Mouse (Mus musculus) G1E (cell line): ENCODE data around the gene Prrc2b. TPM values are rescaled to one million over a fixed set of nuclear protein-coding genes. Genes with fewer than 3 reads are reported as not detected.

Experiments used
- ATAC-seq: 2 replicates; pipeline ENCODE4 v1.8.0; 2016; ENCODE audit warnings: mild to moderate bottlenecking; ENCODE audit not compliant: insufficient number of reproducible peaks, poor library complexity, low FRiP score, severe bottlenecking; ENCODE audit errors: extremely low read depth
- DNase-seq: peaks from one replicate; pipeline ENCODE4 v3.0.0; 2012; ENCODE audit warnings: low spot score
- H3K27me3 ChIP-seq: 2 replicates; pipeline ENCODE4 v1.6.1; 2012; ENCODE audit warnings: mild to moderate bottlenecking, low read length, inconsistent platforms; ENCODE audit not compliant: insufficient read depth
- H3K36me3 ChIP-seq: replicated peaks from 2 replicates; pipeline ENCODE3; 2012; ENCODE audit warnings: mild to moderate bottlenecking, inconsistent platforms
- H3K4me1 ChIP-seq: 2 replicates; pipeline ENCODE4 v1.6.1; 2012; ENCODE audit warnings: low read depth, low read length, inconsistent platforms, mixed read lengths; ENCODE audit not compliant: insufficient read depth
- H3K4me3 ChIP-seq: 2 replicates; pipeline ENCODE4 v1.5.1; 2012; ENCODE audit warnings: low read depth, mild to moderate bottlenecking, inconsistent platforms, low read length, moderate library complexity, mixed read lengths
- H3K9me3 ChIP-seq: replicated peaks from 2 replicates; pipeline ENCODE4 v1.6.1; 2012; ENCODE audit warnings: inconsistent platforms
- CTCF ChIP-seq: IDR thresholded peaks from 2 replicates; pipeline ENCODE4 v1.5.1; 2012; ENCODE audit warnings: low read depth, low read length, inconsistent platforms, mixed read lengths
- GATA1 ChIP-seq: IDR thresholded peaks from 2 replicates; pipeline ENCODE4 v1.6.1; 2012; ENCODE audit warnings: borderline replicate concordance, low read length, inconsistent platforms, mixed read lengths
- GATA2 ChIP-seq: IDR thresholded peaks from 2 replicates; pipeline ENCODE4 v1.6.1; 2012; ENCODE audit warnings: low read depth, low read length, inconsistent platforms, borderline replicate concordance
- POLR2AphosphoS5 ChIP-seq: IDR thresholded peaks from 2 replicates; pipeline ENCODE4 v1.6.1; 2012; ENCODE audit warnings: low read depth, low read length, inconsistent platforms; ENCODE audit not compliant: insufficient replicate concordance
- TAL1 ChIP-seq: conservative IDR thresholded peaks from 2 replicates; pipeline ENCODE4 v1.6.1; 2012; ENCODE audit warnings: low read depth, low read length, inconsistent platforms, mixed read lengths
- polyA plus RNA-seq: library from polyadenylated mRNA; stranded (reverse); fragments of >175 nt; gene quantifications from 2 replicates; pipeline ENCODE4 v1.2.3, GENCODE M21; 2012
- total RNA-seq, 2 experiments: library from RNA; stranded (forward) in 1 of 2; stranded (reverse) in 1 of 2; fragments of 200-1000 nt in 1 of 2; fragments of >200 nt in 1 of 2; fragmentation: Nextera tagmentation in 1 of 2; gene quantifications; 2 replicates each; pipeline ENCODE4 v1.2.3; 2014 to 2017

The Prrc2b gene
- total and polyA plus RNA-seq, 3 experiments: 17.1 to 147 (median 103) TPM

DNA sequence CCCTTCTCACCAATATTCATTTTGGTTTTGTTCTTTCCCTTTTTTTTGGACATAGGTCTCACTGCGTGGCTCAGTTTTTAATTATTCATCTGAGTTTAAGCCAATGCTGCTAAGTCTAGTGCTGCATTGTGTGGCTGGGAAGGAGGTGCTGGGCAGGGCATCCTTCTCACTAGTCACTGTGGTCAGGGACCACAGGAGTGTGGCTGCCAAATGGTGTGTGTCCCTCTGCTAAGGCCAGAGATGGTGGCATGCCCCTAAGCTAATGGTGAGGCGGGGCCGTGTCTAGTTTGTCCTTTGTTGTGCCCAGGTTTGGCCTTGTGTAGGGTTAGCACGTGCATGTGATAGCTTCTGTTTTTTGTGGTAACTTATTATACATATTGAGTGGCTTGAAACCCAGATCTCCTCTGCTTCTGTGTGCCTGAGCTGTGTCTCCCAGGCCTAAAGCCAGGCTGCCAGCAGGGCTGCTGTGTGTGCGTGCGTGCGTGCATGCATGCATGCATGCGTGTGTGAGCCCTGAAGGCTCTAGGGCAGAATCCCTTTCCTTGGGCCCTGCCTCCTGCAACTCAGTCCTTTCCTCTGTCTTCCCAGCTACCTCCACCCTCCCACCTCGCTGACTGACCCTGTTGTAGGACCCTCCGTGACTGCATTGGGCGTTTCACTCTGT lies 26.6 kb downstream of the Prrc2b start:
- H3K4me1 ChIP-seq: peaks cover 56% of the 10 kb centered on the region
- TF ChIP-seq GATA1: no peak
- TF ChIP-seq POLR2AphosphoS5: no peak
- TF ChIP-seq CTCF: no peak
- TF ChIP-seq GATA2: no peak
- TF ChIP-seq TAL1: no peak
- no peaks in the 10 kb centered on the region for H3K9me3 ChIP-seq
- DNase-seq (no peak), ATAC-seq (no peak)
- H3K27me3 ChIP-seq: no peaks in the 10 kb centered on the region
- H3K4me3 ChIP-seq: no peak overlapping the region
- H3K36me3 ChIP-seq: peaks cover 89% of the 10 kb centered on the region

DNA sequence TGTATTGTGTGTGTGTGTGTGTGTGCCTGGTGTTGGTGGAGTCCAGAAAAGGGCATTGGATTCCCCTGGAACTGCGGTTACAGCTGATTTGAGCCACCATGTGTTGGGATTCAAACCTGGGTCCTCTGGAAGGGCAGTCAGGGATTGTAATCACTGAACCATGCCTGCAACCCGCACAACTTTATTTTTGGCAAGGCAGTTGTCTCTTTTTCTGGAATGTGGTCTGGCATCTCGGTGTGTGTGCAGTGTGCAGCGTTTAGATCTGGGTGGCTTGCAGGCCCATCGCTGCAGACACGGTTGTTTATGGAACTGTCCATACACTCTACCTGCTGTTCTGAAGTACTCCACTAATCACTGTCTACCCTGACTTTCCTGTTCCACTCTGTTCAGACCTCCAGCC lies 28.5 kb downstream of the Prrc2b start:
- peaks cover 94% of the 10 kb centered on the region for H3K36me3 ChIP-seq

DNA sequence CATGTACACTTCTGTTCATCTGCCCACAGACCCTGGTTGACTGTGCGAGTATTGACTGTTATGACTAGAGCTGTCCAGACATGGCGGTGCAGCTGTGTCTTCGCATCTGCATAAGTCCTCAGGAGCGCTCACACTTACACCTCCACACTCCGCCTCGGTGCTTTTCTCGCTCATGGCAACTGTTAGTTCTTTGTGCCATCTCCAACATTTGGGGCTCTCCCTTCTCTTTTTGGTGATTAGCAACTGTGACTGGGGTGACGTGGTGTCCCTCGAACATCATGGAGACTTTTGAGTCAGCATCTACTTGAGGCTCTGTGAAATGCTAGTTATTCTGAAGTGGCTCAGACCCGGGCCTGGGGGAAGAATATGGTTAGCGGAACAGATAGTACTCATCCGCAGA lies 29.2 kb downstream of the Prrc2b start:
- Histone ChIP-seq H3K9me3 (no peaks in the 10 kb centered on the region), H3K4me1 (peaks cover 41% of the 10 kb centered on the region), H3K36me3 (peaks cover 94% of the 10 kb centered on the region), H3K27me3 (no peaks in the 10 kb centered on the region), H3K4me3 (no peak overlapping the region)
- no peak for TF ChIP-seq GATA1
- ATAC-seq (no peak), DNase-seq (no peak)

More for the DNA sequence above, 28.5 kb downstream of the Prrc2b start:
- TF ChIP-seq GATA1: no peak
- no peak for TF ChIP-seq CTCF
- TF ChIP-seq TAL1: no peak
- no peak for TF ChIP-seq POLR2AphosphoS5
- no peak for TF ChIP-seq GATA2
- Histone ChIP-seq H3K27me3 (no peaks in the 10 kb centered on the region), H3K4me1 (peaks cover 46% of the 10 kb centered on the region), H3K4me3 (no peak overlapping the region), H3K9me3 (no peaks in the 10 kb centered on the region)
- DNase-seq (no peak), ATAC-seq (no peak)

DNA sequence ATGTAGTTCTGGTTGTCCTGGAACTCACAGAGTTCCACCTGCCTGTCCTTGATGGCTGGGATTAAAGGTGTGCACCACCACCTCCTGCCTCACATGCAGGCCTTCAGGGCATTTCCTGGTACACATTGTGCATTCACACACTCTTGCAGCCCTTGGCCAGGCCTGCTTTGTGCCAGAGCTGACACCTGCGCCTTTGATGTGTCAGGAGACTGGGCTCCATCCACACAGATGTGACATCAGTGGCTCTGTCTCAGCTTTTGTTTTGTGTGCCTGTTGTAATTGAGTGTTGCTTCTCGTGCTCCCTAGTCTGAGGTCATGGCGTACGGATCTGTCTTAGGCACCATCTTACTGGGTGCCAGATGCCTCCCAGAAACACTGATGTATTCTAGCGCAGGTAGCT lies 30.5 kb downstream of the Prrc2b start:
- Histone ChIP-seq H3K36me3 (peaks cover 94% of the 10 kb centered on the region), H3K27me3 (no peaks in the 10 kb centered on the region), H3K4me3 (no peak overlapping the region), H3K9me3 (no peaks in the 10 kb centered on the region), H3K4me1 (peaks cover 33% of the 10 kb centered on the region)
- TF ChIP-seq GATA2: no peak
- TF ChIP-seq TAL1: no peak
- no peak for ATAC-seq
- no peak for DNase-seq

DNA sequence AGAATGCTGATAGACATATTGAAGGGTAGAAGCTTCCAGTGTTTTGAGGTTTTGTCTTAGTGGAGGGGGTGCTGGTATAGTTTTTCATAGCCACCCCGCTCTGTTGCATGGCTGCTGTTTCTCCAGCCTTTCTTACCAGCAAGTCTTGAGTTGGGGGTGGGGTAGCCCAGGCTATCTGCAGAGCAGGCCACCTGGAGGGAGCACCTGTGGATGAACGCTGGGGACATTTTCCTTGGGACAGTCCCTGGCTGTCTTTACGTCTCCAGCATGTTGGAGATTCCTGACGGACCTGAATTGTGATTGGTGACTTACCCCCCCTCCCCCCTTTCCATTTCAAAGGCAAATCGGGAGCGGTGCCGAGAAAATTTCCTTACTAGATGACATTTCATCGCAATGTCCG lies 31.2 kb downstream of the Prrc2b start:
- H3K4me1 ChIP-seq: peaks cover 29% of the 10 kb centered on the region
- no peaks in the 10 kb centered on the region for H3K27me3 ChIP-seq
- H3K9me3 ChIP-seq: no peaks in the 10 kb centered on the region
- no peak for ATAC-seq
- H3K4me3 ChIP-seq: no peak overlapping the region
- peaks cover 96% of the 10 kb centered on the region for H3K36me3 ChIP-seq
- DNase-seq: no peak
- no peak for TF ChIP-seq GATA2
- no peak for TF ChIP-seq CTCF
- no peak for TF ChIP-seq POLR2AphosphoS5
- TF ChIP-seq TAL1: no peak
- TF ChIP-seq GATA1: no peak

DNA sequence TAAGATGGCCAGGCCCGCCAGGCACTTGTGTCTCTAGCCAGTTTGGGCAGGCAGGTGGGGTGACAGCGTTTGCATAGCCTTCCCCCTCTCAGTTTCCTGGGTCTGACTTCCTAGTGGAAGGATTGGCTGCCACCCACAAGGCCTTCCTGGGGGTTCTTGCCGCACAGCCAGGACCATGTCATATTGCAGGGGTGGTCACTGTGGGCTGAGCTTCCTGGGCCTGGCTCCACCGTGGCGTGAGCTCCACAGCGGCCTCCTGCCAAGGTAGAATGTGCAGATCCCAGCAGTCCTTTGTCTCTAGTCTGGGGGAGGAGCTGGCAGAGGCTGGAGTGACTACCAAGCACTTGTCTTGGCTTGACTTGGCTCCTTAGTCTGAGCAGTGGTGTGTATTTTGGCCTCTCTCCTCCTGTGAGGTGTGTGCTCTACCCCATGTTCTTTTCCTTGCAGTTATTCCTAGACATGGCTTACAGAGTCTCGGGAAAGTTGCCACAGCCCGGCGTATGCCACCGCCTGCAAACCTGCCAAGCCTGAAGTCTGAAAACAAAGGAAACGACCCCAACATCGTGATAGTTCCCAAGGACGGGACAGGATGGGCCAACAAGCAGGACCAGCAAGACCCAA lies 31.9 kb downstream of the Prrc2b start:
- peaks cover 96% of the 10 kb centered on the region for H3K36me3 ChIP-seq
- H3K4me3 ChIP-seq: no peak overlapping the region
- H3K27me3 ChIP-seq: no peaks in the 10 kb centered on the region
- ATAC-seq: no peak
- H3K4me1 ChIP-seq: peaks cover 25% of the 10 kb centered on the region
- no peak for DNase-seq
- TF ChIP-seq GATA1: no peak
- TF ChIP-seq TAL1: no peak
- no peak for TF ChIP-seq GATA2
- TF ChIP-seq POLR2AphosphoS5: no peak
- no peak for TF ChIP-seq CTCF
- H3K9me3 ChIP-seq: no peaks in the 10 kb centered on the region
